Mouse (Mus musculus): Measurements from ENCODE around the gene Gm4177. TPM values are rescaled to one million over a fixed set of nuclear protein-coding genes. Genes with fewer than 3 reads are reported as not detected.
"Not testable (repeated sequence)": the region's sequence is repeated elsewhere in the genome, so short reads cannot be mapped to it uniquely, and the experiment has no call there.

Gene Gm4177
- not detected in 2 replicates for polyA plus RNA-seq (2016; fragmentation: Nextera tagmentation; extraction: Ambion mirVana)

DNA sequence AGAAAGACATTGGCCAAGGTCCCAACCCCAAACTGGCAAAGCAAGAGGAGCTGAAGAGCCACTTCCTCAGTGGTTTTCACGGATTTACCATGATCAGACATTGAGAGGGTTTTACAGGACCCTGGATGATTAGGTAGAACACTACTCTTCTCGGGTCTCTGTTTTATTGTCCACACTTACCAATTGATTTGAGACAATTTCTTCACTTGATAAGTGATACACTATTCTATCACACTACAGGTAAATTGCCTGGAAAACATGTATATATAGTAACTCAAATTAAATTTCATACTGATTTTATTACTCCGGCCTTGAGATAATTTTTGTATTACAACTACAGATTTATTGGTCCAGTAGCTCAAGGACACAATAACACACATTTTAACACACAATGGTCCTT is at the start of gene Gm4177:
Gene Gm4177, minus strand, starts transcription at position 101 of the 400 bp plus-strand sequence.
- WGBS, result no CpG with 5 or more reads among the region's 3 CpGs
- not testable (repeated sequence) for H3K9me3 ChIP-seq (replicated peaks); H3K4me1 ChIP-seq; H3K27ac ChIP-seq; DNase-seq (ENCODE audit: low spot score); H3K36me3 ChIP-seq; H3K27me3 ChIP-seq (ENCODE audit: low read depth, poor library complexity, severe bottlenecking); H3K4me3 ChIP-seq

DNA sequence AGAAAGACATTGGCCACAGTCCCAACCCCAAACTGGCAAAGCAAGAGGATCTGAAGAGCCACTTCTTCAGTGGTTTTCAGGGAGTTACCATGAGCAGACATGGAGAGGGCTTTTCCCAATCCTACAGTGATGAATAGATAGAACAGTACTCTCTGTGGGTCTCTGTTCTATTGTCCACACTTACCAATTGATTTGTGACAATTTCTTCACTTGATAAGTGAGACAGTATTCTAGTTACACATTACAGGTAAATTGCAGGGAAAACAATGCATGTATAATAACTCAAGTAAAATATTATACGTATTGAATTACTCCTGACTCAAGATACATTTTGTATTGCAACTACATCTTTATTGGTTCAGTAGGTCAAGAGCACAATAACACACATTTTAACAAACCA is 47.6 kb upstream of the Gm4177 start, which contains the start of gene Gm5725:
Gene Gm5725, minus strand, starts transcription at position 101 of the 400 bp plus-strand sequence.
- WGBS, result no CpG with 5 or more reads among the region's 1 CpGs
- not testable (repeated sequence) for H3K4me3 ChIP-seq; H3K27me3 ChIP-seq (ENCODE audit: low read depth, poor library complexity, severe bottlenecking); H3K9me3 ChIP-seq (replicated peaks); DNase-seq (ENCODE audit: low spot score); H3K27ac ChIP-seq; H3K36me3 ChIP-seq; H3K4me1 ChIP-seq

- not testable (repeated sequence) for H3K36me3 ChIP-seq; H3K27ac ChIP-seq; H3K9me3 ChIP-seq (replicated peaks); H3K4me1 ChIP-seq; H3K27me3 ChIP-seq (ENCODE audit: low read depth, poor library complexity, severe bottlenecking); DNase-seq (ENCODE audit: low spot score); H3K4me3 ChIP-seq
- no CpG with 5 or more reads among the region's 1 CpGs for WGBS
Measured at GRCm38 (mm10) chr7:21832051-21832450, 35.5 kb upstream of the Gm4177 start, which contains the start of gene Vmn1r135. Vmn1r135 (plus strand) TSS chr7:21832351.

- H3K27ac ChIP-seq; H3K36me3 ChIP-seq; DNase-seq (ENCODE audit: low spot score); H3K4me1 ChIP-seq; H3K4me3 ChIP-seq; H3K9me3 ChIP-seq (replicated peaks); H3K27me3 ChIP-seq (ENCODE audit: low read depth, poor library complexity, severe bottlenecking): not testable (repeated sequence)
- WGBS, result no CpG with 5 or more reads among the region's 5 CpGs
Measured at GRCm38 (mm10) chr7:21761375-21761774, 35.2 kb downstream of the Gm4177 start, which contains the start of gene Gm4175. Gm4175 (minus strand) TSS chr7:21761475.

Other genes with a start within 250 kb of the Gm4177 start
- not detected in 2 replicates for gene Vmn1r132, start 182.6 kb downstream of the Gm4177 start, polyA plus RNA-seq (2016; fragmentation: Nextera tagmentation; extraction: Ambion mirVana)
- not detected in 2 replicates for gene Gm4175, start 35.3 kb downstream of the Gm4177 start, polyA plus RNA-seq (2016; fragmentation: Nextera tagmentation; extraction: Ambion mirVana)
- gene Vmn1r135, start 35.6 kb upstream of the Gm4177 start, polyA plus RNA-seq (2016; fragmentation: Nextera tagmentation; extraction: Ambion mirVana), result not detected in 2 replicates
- gene Gm5725, start 47.5 kb upstream of the Gm4177 start, polyA plus RNA-seq (2016; fragmentation: Nextera tagmentation; extraction: Ambion mirVana), result not detected in 2 replicates
- gene Gm5891, start 124.6 kb upstream of the Gm4177 start, polyA plus RNA-seq (2016; fragmentation: Nextera tagmentation; extraction: Ambion mirVana), result not detected in 2 replicates
- gene Vmn1r137, start 197.9 kb upstream of the Gm4177 start, polyA plus RNA-seq (2016; fragmentation: Nextera tagmentation; extraction: Ambion mirVana), result not detected in 2 replicates
- gene Vmn1r138, start 232.2 kb upstream of the Gm4177 start, polyA plus RNA-seq (2016; fragmentation: Nextera tagmentation; extraction: Ambion mirVana), result not detected in 2 replicates